Mouse (Mus musculus) E14TG2a.4 (cell line): Measurements from ENCODE around the gene Lamb3.

ENCODE experiments used
- CTCF ChIP-seq: conservative IDR thresholded peaks from 2 replicates; pipeline ENCODE4 v1.5.1; 2014; ENCODE audit warnings: low read length
- POU5F1 ChIP-seq: IDR thresholded peaks from 2 replicates; pipeline ENCODE4 v1.6.1; 2014; ENCODE audit warnings: low read length, borderline replicate concordance

GRCm38 (mm10) chr1:193211371-193211770 lies 3.9 kb downstream of the Lamb3 start:
- TF ChIP-seq CTCF: no peak
- no peak for TF ChIP-seq POU5F1
